Mouse (Mus musculus): ENCODE data around the gene Ptbp1.

The Ptbp1 gene

DNA sequence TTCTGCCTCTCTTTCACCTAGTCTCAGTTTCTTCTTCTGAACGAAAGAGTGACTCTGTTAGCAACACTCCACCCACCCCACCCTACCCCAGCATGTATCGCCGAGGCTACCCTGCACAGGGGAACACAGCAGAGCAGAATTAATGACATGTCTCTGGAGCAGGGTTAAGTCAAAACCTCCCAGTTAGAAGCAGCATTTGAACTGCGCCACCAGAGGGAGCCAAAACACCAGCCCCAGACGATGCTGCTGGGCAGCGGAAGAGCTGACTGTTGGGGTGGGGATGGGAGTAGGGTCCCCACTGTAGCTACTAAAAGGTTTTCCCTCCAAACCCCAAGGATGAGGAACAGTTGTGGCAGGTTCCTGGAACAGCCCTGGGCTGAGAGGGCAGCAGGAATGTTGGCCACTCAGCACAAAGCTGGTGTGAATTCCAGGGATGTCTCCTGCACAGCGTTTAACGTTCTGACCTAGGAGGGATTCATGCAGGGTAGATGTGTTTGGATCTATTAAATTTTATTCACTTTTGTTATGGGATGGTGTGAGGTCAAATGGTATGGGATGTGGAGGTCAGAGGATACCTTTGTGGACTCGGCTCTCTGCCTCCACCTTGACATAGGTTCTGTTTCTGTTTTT is 19.3 kb upstream of the Ptbp1 start:
- no peak for DNase-seq (ENCODE audit: low read depth, low spot score)

DNA sequence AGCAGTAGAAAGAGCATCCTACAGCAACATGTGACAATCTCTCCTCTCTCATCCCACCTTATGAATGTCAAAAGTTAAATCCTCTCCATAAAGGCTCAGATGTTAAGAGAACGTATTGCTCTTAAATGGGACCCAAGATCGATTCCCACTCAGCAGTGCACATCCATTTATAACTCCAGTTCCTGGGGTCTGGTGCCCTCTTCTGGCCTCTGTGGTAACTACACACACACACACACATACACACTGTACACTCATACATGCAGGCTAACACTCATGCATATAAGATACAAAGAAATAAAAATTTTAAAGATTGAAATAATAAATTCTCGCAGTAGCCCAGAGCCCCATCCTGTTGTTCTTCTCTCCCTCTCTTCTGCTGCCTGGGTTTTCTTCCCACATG is 17.3 kb upstream of the Ptbp1 start:
- no peak for DNase-seq (ENCODE audit: low read depth, low spot score)

GRCm38 (mm10) chr10:79838151-79838550 is 16.1 kb upstream of the Ptbp1 start:
- no peak for DNase-seq (ENCODE audit: low read depth, low spot score)

DNA sequence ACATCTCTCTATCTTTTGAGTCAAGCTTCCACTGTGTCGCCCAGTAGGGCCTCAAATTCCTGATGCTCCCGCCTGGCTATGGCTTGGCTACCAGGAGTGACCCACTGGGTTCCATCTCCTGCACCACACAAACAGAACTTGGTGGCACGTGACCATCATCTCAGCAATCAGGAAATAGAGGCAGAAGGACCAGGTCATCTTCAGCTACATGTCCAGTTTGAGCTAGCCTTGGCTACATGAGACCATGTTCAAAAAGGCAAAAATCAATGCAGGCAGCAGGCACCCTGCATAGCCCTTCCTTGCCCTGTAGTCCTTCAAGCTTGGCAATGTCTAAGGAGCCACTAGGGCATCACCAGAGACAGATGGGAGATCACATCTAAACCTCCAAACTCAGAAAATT is 14.1 kb upstream of the Ptbp1 start:
- DNase-seq (ENCODE audit: low read depth, low spot score): no peak

DNA sequence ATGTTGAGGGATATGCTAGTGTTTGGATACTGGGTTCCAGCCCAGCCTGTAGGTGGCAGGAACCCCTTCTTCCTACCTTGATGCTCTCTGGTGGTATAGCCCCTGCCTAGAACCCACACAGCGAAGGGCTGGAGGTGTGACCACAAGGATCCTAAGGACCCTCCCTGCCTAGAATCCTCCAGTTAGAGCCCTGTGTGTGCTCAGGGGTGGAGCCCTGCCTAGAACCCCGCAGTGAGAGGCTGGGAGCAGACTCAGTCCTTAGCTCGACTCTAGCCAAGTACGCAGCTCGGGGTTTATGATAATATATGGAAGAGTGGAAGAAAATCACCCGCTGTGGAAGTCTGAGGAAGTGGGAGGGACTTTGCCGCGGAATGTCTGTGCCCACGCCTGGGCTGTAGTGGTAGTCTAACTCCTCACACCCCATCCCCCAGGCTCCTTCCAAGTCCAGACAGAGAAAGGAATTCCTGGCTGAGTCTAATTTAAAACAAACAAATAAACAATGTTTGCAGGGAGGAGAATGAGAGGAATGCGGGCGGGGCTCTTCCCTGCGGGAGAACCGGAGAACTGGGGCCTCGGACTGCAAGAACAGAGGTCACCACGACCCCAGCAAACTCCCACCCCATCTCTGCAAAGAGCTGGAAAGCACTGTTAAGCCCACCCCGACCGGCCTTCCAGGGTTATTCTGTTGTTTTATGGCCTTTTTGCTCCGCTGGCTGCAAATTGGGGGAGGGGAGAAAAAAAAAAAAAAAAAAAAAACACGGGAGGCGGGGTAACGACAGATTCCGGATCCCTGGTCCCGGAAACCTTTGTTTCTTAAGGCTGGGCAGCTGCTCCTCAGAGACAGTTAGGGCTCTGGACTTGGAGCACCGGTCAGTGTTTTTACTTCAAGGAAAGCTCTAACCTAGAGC is 13.3 kb upstream of the Ptbp1 start:
- DNase-seq (ENCODE audit: low read depth, low spot score): no peak

- no peak for DNase-seq (ENCODE audit: low read depth, low spot score)
These were observed 11.9 kb upstream of the Ptbp1 start for GRCm38 (mm10) chr10:79842322-79842721.

- no peak for DNase-seq (ENCODE audit: low read depth, low spot score)
These were observed 10.8 kb upstream of the Ptbp1 start for GRCm38 (mm10) chr10:79843476-79843875.

DNA sequence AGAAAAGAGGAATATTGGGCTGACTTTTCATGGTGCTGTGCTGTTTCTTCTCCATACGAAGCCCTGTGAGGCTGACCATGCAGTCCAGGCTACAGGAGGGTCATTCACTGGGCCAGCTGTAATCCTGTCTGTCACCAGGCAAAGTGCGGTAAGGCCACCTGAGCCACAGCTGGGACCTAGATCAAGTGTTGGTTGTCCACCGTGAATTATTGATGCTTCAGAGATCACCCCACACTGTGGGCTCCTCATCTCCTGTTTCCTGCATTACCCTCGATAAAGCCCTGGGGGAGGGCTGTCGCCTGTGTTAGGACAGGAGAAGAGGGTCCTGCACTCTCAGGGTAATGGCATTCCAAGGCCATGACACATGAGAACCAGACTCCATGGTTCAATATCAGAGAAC is 7.7 kb upstream of the Ptbp1 start:
- no peak for DNase-seq (ENCODE audit: low read depth, low spot score)

GRCm38 (mm10) chr10:79849941-79850628 is 4.1 kb upstream of the Ptbp1 start:
- no peak for DNase-seq (ENCODE audit: low read depth, low spot score)

DNA sequence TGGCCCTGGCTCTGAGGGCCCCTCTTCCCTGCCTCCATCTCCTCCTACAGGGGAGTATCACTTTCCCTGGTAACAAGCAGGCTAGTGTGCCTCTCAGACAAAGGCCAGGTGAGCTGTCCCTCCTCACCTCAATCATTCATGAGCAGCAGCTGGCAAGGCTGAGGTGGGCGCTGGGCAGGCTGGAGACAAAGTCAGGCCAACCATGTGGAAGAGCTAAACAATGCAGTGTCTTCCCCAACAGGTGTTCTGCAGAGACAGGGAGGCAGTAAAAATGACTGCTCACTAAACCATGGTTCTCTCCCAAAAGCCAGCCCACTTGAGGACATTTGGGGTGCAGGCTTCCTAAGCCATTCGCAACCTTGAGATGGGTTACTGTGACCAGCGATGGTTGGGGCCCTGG is 2.6 kb upstream of the Ptbp1 start:
- DNase-seq (ENCODE audit: low read depth, low spot score): no peak

DNA sequence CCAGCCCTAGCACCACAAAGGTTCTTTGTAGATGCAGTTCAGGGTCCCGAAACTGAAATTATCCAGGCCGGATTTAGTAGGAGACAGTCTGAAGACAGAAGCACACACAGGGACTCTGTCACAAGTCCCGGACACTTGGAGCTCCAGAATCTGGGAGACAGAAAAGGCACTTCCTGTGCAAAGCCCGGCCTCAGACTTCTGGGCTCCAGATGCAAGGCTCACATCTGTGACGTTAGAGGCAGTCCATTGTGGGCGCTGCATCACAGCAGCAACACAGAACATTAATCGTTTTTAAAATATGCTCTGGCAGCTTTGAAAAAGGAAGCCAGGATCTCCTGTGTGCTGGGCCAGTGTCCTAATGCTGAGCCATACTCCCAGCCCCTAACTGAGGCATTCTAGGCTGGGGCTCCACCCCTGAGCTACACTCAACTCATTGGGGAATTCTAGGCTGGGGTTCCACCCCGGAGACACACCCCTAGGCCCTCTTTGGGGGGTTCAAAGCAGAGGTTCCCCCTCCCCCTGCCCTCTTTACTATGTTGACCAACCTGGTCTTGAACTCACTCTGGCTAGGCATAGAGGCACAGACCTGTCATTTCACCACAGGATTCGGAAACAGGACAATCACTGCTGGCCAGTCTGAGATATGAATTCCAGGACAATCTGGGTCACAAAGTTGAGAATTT is 2.0 kb upstream of the Ptbp1 start:
- DNase-seq (ENCODE audit: low read depth, low spot score): no peak

- DNase-seq (ENCODE audit: low read depth, low spot score): no peak
These were observed 1.4 kb upstream of the Ptbp1 start for GRCm38 (mm10) chr10:79852827-79853226.

GRCm38 (mm10) chr10:79853392-79853791 is 835 bp upstream of the Ptbp1 start:
- DNase-seq (ENCODE audit: low read depth, low spot score): no peak

GRCm38 (mm10) chr10:79854801-79855541 is 744 bp downstream of the Ptbp1 start:
- no peak for DNase-seq (ENCODE audit: low read depth, low spot score)

DNA sequence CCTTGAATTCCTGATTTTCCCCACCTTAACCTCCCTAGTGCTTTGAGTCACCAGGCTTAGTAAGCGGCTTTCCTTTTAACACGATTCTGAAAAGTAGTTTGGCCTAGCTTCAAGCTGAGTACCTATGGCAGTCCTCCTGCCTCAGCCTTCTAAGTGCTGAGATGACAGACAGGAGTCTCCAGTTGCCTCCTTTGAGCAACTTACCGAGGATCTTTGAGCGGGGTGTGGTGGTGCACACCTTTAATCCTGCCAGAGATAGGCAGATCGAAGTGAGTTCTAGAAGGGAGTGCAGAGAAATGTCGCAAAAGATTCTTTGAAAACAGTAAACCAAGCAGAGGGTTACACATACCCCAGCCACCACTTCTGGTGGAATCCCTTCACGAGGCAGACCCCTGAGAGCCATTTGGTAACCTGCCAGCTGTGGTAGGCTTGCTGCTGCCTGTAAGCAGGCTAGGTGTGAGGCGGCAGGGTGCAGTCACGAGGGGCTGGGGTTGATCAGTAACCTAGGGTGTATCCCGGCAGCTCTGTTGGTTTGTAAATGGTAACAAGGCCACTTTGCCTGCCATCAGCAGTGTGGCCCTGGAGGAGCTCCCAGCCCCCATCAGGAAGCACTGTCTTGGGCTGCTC is 1.4 kb downstream of the Ptbp1 start:
- DNase-seq (ENCODE audit: low read depth, low spot score): no peak

- no peak for DNase-seq (ENCODE audit: low read depth, low spot score)
These were observed 2.1 kb downstream of the Ptbp1 start for GRCm38 (mm10) chr10:79856280-79856679.

DNA sequence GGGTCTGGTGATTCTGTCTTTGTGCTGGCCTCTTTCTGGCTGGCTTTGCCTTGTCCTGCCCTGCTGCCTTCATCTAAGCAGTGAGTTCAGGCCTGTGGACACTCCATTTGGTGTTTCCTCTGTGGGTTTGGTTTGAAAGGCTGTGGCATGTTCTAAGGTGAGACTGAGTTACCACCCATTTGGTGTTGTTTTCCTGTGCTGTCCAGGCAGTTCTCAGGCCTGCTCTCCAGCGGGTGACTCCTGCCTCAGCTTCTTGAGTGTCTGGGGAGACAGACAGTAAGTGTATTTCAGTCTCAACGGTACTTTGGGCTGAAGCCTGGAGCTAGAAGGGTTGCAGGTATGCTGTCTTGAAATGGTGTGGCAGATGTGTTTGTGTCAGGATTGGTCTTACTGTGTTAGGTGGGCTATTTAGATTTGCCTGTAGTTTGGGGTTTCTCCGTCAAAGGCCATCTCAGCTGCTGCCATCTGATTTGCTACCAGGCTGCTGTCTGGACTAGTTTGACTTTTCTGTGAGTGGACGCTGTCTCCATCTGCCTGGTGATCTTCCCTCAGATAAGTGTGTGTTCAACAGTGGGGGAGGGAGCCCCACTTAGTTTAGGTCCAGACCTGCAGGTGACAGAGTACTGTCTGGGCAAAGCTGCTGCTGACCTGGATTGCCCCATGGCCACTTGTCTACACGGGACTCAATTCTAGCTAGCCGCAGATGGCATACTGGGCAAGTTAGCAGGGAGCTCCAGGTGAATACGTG is 2.7 kb downstream of the Ptbp1 start:
- no peak for DNase-seq (ENCODE audit: low read depth, low spot score)

- DNase-seq (ENCODE audit: low read depth, low spot score): no peak
These were observed 3.2 kb downstream of the Ptbp1 start for GRCm38 (mm10) chr10:79857452-79857811.

- DNase-seq (ENCODE audit: low read depth, low spot score): no peak
These were observed 3.7 kb downstream of the Ptbp1 start for GRCm38 (mm10) chr10:79857894-79858293.

DNA sequence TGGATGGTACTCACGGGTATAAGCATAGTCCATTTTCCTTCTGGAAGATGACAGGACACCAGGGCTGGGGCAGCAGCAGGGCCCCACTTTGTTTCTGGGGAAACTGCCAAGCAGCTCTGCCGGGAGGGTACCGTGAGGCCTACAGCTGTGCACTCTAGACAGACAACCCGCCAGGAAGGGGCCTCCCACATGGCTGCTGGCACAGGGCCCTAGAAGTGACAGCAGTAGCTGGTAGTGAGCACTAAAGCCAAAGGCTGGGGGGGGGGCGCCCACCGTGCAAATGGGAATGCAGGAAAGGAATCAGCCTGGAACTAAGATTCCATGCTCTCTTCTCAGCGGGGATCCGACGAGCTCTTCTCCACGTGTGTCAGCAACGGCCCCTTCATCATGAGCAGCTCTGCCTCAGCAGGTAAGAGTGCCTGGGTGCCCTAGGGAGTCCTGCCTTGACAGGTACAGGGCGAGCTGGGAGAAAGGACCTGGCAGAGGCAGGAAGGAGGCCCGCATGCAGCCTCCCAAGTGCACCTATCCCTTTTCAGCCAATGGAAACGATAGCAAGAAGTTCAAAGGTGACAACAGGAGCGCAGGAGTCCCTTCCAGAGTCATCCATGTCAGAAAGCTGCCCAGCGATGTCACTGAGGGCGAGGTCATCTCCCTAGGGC is 4.3 kb downstream of the Ptbp1 start:
- no peak for DNase-seq (ENCODE audit: low read depth, low spot score)

All from brain, embryonic 18.5 days (tissue).